Mouse (Mus musculus) skeletal muscle tissue, adult 2 months (tissue): Measurements from ENCODE around the gene Vps25.

ENCODE experiments used
- DNase-seq: peaks from one replicate; pipeline ENCODE4 v3.0.0-alpha.2; 2012; ENCODE audit warnings: low read depth, low spot score

Gene Vps25

GRCm38 (mm10) chr11:101253613-101254389, at the start of gene Vps25:
Gene Vps25 (plus strand): TSS chr11:101253707.
- DNase-seq = peak; percentile 63

DNA sequence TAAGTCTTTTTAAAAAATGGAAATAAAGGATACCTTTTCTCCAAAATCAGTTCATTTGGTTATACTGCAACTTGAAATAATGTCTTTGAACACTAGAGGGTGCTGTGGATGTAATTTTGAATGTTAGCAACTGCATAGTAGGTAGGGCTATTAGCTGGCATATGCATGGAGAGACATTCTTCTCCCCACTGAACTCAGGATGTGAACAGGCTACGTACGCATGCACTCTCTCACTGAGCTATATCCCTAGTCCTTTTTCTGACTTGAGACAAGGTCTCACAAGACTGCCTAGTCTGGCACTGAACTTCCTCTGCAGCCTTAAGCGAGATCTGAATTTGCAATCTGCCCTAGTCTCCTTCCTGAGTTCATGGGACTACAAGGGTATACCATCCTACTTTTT, 41.5 kb upstream of the Vps25 start:
- DNase-seq = peak; percentile 64

DNA sequence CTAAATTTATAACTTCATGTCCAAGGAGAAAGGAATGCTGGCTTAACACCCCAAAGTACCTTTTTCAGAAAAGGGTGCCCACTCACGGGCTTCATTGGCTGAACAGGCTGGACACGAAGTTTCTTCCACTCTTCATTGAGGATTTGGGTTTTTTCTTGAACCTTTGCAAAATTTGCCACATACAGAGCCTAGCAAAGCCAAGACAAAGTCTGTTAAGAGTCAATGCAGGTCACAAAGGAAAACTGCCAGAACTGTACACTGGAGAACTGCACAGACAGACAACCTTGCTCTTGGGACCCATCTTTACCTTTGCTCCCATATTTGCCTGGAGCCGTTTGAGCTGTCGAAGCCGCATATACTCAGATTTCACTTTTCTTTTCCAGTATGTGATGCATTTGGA, 36.6 kb upstream of the Vps25 start:
- DNase-seq = no peak

DNA sequence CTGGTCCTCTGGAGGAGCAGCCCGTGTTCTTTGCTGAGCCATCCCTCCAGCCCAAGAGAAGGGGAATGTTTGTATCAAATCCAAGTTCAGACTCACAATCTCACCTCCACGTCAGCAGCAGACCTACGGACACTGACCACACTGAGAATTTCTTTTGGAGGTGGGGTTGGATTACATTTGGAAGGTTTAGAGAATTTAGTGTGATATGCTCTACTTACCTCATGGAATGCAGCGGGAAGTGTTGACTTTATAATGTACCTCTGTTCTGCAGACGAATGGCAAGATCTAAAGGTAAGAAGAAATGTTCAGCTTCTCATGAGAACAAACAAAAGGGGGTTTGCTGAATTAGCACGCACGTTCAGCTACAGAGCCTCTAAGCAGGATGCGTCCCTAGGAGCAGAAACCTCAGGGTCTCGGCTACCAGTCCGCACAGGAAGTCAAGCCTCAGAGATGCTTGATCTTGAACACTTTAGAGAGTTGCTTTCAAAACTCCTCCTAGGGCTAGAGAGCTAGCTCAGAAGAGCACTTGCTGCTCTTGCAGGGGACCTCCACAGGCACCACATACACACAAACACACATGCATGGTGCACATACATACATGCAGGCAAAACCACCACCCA, 35.0 kb upstream of the Vps25 start:
- no peak for DNase-seq

- DNase-seq = no peak
Measured at GRCm38 (mm10) chr11:101220853-101221252, 32.7 kb upstream of the Vps25 start.

DNA sequence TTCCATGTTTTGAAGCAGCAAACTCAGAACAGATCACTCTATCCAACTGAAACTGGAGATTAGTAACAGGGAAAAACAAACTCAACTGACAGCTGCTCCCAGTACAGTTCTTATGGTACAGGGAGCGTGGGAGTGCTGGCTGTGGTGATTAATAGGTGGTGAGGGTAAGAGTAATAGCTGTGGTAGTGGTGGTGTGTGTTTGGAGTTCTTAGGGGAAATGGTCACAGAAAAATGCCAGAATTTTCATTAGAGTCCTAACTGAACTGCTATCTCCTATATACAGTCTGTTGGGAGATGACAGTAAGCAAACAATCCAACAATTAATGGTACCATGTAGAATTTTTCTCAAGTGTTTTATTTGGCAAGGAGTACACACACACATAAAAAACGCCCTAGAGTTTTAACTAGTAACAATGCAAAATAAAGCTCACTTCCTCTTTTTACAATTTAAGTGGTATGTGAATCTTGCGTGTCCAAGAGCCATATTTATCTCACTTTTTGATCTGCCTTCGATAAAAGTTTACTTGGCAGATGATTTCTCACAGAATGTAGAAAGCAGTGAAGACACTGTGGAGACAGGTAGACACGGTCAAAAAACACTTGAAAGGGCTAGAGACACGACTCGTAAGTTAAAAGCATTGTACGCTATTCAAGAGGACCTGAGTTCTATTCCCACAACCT, 32.1 kb upstream of the Vps25 start:
- DNase-seq = no peak

DNA sequence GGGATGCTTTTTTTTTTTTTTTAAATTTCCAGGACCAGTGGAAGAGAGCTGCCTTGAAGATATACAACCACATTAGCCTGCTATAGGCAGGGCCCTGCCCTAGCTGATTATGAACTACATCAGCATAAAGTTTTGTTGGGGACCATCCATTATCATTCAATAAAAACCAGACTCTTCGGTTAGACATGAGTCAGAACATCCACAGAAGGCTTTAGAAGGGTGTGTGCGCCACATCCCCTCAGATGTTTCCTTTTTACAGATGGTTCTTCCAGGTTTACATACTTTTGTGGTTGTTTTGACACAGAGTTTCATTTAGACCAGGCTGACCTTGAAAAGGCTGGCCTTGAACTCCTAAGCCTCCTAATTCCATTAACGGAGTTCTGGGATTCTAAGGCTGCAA, 29.2 kb upstream of the Vps25 start:
- DNase-seq = no peak

DNA sequence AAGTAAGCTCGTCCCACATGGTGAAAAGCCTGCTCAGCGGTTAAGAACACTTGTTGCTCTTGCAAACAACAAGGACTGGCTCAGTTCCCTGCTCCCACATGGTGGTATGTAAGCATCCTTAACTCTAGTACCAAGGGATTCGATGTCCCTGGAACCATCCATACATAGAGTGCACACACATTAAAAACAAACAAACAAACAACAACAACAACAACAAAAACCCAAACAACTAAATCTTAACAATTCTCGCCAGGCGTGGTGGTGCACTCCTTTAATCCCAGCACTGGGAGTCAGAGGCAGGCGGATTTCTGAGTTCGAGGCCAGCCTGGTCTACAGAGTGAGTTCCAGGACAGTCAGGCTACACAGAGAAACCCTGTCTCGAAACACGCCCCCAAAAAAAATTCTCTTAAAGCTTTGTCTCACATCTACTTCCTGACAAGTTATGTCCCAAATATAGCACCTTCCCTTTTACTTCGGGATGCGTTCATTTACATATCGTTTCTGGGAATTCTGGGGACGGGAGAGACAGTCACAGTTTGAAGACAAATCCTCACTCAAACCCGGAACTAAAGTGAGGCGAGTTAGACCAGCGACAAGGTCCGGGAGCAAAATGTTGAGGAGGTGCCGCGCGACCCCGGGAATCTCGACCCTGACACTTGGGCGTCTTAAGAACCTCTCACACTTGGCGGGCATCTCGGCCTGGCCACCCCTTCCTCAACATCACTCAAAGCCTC, 28.0 kb upstream of the Vps25 start:
- DNase-seq = no peak

- DNase-seq = peak; percentile 74
Measured at GRCm38 (mm10) chr11:101226065-101226701, 27.3 kb upstream of the Vps25 start, which contains the start of gene Ezh1. Gene Ezh1 (minus strand): TSS chr11:101226463.

DNA sequence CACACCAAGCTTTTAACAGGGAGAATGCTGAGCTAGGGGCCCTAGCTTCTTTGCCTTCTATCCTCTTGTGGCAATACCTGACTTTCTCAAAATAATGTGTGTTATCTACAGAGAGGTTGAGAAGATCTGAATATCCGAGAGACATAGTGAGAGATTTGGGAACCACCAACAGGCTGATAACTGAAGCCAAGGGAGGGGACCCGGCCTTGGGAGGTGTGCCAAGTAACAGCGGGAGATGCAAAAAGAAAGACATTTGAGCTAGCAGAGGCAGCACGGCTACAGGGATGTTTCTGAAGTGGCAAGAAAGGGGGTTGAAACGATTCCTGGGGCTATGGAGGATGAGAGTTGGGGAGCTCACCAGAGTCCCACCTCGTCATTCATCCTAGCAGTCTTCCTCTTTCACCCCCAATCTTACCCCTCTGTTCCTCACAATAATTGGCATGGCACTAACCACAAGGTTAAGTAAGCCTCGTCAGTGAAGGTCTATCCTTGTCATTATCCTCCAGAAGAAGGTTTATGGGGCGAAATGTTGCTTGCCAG, 24.1 kb upstream of the Vps25 start:
- DNase-seq = peak; percentile 51

DNA sequence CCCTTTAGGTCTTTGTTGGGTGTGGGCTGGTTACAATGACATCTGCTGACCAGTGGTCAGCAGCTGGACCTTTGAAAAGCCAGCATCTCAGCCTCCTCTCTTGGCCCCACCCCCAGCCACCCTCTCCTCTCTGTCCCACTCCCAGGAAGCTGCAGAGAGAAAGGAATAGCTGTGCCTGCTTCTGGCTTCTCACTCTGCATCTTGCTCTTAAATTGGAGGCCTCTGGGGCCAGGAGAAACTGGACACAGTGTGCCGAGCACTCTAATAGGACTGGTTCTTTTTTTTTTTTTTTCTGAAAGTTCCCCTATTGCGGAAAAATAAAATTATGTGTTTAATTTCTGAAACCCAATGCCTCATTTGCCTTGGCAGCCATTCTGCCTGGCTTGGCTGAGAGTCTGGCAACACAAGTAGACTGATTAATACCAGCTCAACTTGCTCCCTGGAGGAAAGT, 23.4 kb upstream of the Vps25 start:
- DNase-seq = peak; percentile 89

DNA sequence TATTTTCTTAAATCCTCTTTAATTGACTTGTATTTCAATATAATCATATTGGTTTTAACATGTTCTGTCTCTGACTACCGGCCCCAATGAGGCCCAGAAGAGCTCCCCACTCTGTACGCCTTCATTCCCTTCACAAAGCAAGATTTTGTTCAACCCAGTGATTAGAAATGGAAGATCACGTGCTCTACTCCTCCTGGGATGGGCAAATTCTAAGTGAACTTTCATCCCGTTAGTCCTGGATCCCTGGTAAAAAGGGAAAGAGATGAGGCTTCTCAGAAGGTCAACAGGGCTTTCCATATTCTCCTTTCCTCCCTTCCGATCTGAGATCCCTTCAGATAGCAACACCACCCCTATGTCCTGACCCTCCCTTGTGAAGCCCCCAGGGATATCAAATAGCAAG, 23.0 kb upstream of the Vps25 start:
- no peak for DNase-seq

DNA sequence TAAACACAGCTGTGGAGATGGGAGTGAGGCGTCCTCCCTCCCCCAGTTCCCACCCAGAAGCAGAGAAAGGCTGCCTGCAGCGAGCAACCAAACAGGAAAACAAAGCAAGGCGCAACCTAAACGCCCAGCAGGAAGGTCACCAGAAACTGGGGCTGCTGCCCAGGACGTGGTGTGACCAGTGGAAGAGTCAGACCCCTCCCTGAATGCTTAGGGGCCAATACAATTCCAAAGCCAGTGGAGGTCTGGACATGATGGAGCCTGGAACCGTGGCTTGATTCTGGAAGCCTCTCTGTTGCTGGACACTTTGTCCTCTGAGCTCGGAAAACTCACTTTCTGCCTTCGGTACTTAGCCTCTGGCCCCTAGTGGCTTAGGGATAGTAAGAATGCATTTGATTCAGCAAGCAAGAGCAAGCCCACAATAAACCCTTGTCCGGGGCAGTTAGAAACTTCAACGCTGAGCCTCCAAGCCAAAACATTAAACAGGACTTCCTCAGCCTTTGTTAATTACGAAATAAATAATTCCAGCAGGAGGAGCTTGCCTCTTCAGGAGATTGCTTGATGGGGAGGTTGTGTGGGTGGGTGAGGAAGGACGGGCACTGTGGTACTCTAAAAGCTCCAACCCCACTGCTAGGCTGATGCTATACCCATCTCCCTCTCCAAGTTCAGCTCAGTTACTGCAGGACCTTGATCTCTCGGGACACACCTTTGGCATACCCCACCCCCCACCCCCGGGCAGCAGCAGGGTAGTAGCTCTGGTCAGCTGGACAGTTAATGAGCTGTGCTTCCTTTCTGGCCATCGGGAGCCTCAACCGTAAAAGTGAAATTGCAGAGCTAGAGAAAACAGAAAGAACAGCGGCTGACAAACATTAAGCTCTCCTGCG, 22.3 kb upstream of the Vps25 start:
- peak; percentile 87 for DNase-seq

GRCm38 (mm10) chr11:101232010-101232839, 21.3 kb upstream of the Vps25 start:
- DNase-seq = peak; percentile 50

DNA sequence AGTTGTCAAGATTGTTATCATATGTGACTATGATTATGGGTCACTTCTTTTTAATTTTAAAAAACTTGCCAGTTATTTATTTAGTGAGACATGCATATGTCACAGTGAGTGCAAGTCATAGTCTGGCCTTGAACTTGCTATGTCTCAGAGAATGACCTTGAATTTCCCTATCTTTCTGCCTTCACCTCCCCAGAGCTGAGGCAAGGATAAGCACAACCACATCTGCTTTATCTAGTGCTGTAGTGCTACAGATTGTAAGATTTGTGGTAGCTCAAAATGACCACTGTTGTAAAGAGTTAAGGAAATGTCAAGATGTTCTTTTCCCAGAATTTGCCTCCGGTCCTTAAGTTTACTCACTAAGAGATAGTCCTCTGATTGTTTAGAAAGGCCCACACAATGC, 20.3 kb upstream of the Vps25 start:
- DNase-seq = no peak

GRCm38 (mm10) chr11:101234124-101234523, 19.4 kb upstream of the Vps25 start:
- no peak for DNase-seq

GRCm38 (mm10) chr11:101235429-101235828, 18.1 kb upstream of the Vps25 start:
- no peak for DNase-seq

- DNase-seq = peak; percentile 71
Measured at GRCm38 (mm10) chr11:101236782-101237181, 16.7 kb upstream of the Vps25 start.

GRCm38 (mm10) chr11:101238071-101238647, 15.3 kb upstream of the Vps25 start:
- DNase-seq = no peak
